Comparison of ENCODE assay signal across 9 mouse cellular contexts in the genomic region with DNA sequence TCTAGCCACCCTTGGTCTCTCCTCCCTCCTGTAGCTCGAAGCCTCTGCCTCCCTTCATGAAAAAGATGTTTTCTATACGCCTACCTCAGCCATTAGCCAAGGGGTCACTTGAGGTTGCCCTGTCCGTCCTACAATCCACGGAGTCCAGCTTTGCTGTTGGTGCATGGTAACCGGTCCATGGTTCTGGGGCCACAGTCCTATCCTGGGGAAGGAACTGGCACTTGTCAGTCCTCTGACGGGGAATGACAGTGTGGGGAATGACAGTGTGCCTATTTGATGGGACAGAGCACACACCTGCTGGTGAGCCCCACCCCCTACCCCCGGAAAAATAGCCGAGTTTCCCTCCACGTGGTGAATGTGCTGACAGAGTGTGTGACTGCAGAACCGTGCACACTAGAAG.
DNase-seq lines count a peak whose midpoint lies in the region; ATAC-seq and TF ChIP-seq lines count a peak whose summit lies in the region.
"Had no signal": no experiment of that assay in that cellular context is flagged by ENCODE, and none has a peak within 500 bp of the region (broad histone marks: within the 10 kb centered on the region; RNA-seq: fewer than 3 reads in every experiment).

No protein-coding gene starts in this region.

- no peaks in the 10 kb centered on the region for H3K36me3 ChIP-seq in forebrain, embryonic 13.5 days (ENCODE audit: poor library complexity, severe bottlenecking)
- H3K36me3 ChIP-seq in forebrain, embryonic 10.5 days (replicated peaks): no peaks in the 10 kb centered on the region
- no peaks in the 10 kb centered on the region for H3K36me3 ChIP-seq in kidney, embryonic 15.5 days
- H3K36me3 ChIP-seq in heart, postnatal 0 days (replicated peaks; ENCODE audit: control insufficient read depth, insufficient read depth, low read length): no peaks in the 10 kb centered on the region
- no peaks in the 10 kb centered on the region for H3K36me3 ChIP-seq in midbrain, embryonic 12.5 days

- no peak overlapping the region for H3K4me2 ChIP-seq in forebrain, embryonic 13.5 days
- peak overlapping the region; percentile 10; the same call in 1 of the 2 replicates for H3K4me2 ChIP-seq in kidney, embryonic 15.5 days
- peak overlapping the region; percentile 50 for H3K4me2 ChIP-seq in heart, postnatal 0 days (ENCODE audit: low read depth, low read length)
- peak overlapping the region; percentile 26; the same call in 1 of the 2 replicates for H3K4me2 ChIP-seq in midbrain, embryonic 12.5 days (replicated peaks)

- 0 out of 2 replicates have a peak, but pooled peaks cover 5% of the 10 kb centered on the region for H3K4me1 ChIP-seq in forebrain, embryonic 13.5 days
- peaks cover 16% of the 10 kb centered on the region for H3K4me1 ChIP-seq in forebrain, embryonic 10.5 days
- H3K4me1 ChIP-seq in kidney, embryonic 15.5 days: peaks cover 14% of the 10 kb centered on the region
- H3K4me1 ChIP-seq in heart, postnatal 0 days (ENCODE audit: control insufficient read depth, insufficient read depth): peaks cover 12% of the 10 kb centered on the region
- H3K4me1 ChIP-seq in midbrain, embryonic 12.5 days: peaks cover 7% of the 10 kb centered on the region; the same call in 1 of the 2 replicates

- H3K9me3 ChIP-seq in forebrain, embryonic 13.5 days (replicated peaks): 0 out of 2 replicates have a peak, but pooled peaks cover 4% of the 10 kb centered on the region
- H3K9me3 ChIP-seq in forebrain, embryonic 10.5 days: peaks cover 4% of the 10 kb centered on the region; the same call in 1 of the 2 replicates
- H3K9me3 ChIP-seq in kidney, embryonic 15.5 days (replicated peaks): 0 out of 2 replicates have a peak, but pooled peaks cover 2% of the 10 kb centered on the region
- no peaks in the 10 kb centered on the region for H3K9me3 ChIP-seq in heart, postnatal 0 days (replicated peaks; ENCODE audit: control insufficient read depth, low read length)
- no peaks in the 10 kb centered on the region for H3K9me3 ChIP-seq in midbrain, embryonic 12.5 days

- H3K4me3 ChIP-seq in forebrain, embryonic 13.5 days: no peak overlapping the region
- H3K4me3 ChIP-seq in forebrain, embryonic 10.5 days: no peak overlapping the region
- no peak overlapping the region for H3K4me3 ChIP-seq in kidney, embryonic 15.5 days (replicated peaks)
- H3K4me3 ChIP-seq in heart, postnatal 0 days (ENCODE audit: low read depth, low read length): peak overlapping the region; percentile 14; the same call in 1 of the 2 replicates
- no peak overlapping the region for H3K4me3 ChIP-seq in midbrain, embryonic 12.5 days

- ATAC-seq in forebrain, embryonic 13.5 days: peak; percentile 19; the same call in 1 of the 2 replicates
- no peak for ATAC-seq in kidney, embryonic 15.5 days (replicated peaks; ENCODE audit: low FRiP score)
- peak; percentile 10; the same call in 1 of the 2 replicates for ATAC-seq in heart, postnatal 0 days (ENCODE audit: insufficient read depth, low read depth)
- ATAC-seq in midbrain, embryonic 12.5 days (ENCODE audit: low FRiP score, low read depth): no peak
- ATAC-seq in CD4-positive, CD25-positive, alpha-beta regulatory T cell, adult 4 months: no peak

- TF ChIP-seq CTCF in heart, postnatal 0 days (IDR thresholded peaks at IDR 0.05; ENCODE audit: low read depth): no peak

- H3K27me3 ChIP-seq in forebrain, embryonic 13.5 days: peaks cover 12% of the 10 kb centered on the region; the same call in 1 of the 2 replicates
- peaks cover 34% of the 10 kb centered on the region for H3K27me3 ChIP-seq in forebrain, embryonic 10.5 days (ENCODE audit: poor library complexity, severe bottlenecking)
- H3K27me3 ChIP-seq in kidney, embryonic 15.5 days: peaks cover 16% of the 10 kb centered on the region; the same call in 1 of the 2 replicates
- no peaks in the 10 kb centered on the region for H3K27me3 ChIP-seq in heart, postnatal 0 days (ENCODE audit: control insufficient read depth, insufficient read depth, low read length)
- peaks cover 28% of the 10 kb centered on the region for H3K27me3 ChIP-seq in midbrain, embryonic 12.5 days

- no peak for DNase-seq in forebrain, embryonic 10.5 days (ENCODE audit: extremely low spot score, low spot score)
- no peak for DNase-seq in kidney, adult 8-10 months
- DNase-seq in heart, postnatal 0 days (ENCODE audit: low spot score): peak; percentile 27
- no peak for DNase-seq in cerebellum, postnatal 14 days

- H3K9ac ChIP-seq in forebrain, embryonic 13.5 days: no peak overlapping the region
- no peak overlapping the region for H3K9ac ChIP-seq in kidney, embryonic 15.5 days
- no peak overlapping the region for H3K9ac ChIP-seq in heart, postnatal 0 days (replicated peaks; ENCODE audit: low read depth, low read length)
- H3K9ac ChIP-seq in midbrain, embryonic 12.5 days (replicated peaks): no peak overlapping the region

- TF ChIP-seq EP300 in heart, postnatal 0 days (IDR thresholded peaks at IDR 0.05; ENCODE audit: low read depth): no peak

- no peak overlapping the region for H3K27ac ChIP-seq in forebrain, embryonic 13.5 days
- no peak overlapping the region for H3K27ac ChIP-seq in forebrain, embryonic 10.5 days
- H3K27ac ChIP-seq in kidney, embryonic 15.5 days: no peak overlapping the region
- H3K27ac ChIP-seq in heart, postnatal 0 days (ENCODE audit: low read depth): peak overlapping the region; percentile 86
- H3K27ac ChIP-seq in midbrain, embryonic 12.5 days (replicated peaks): no peak overlapping the region
- H3K27ac ChIP-seq: macrophage had no signal

- 29% methylated on average over 10 of the region's 10 CpGs for WGBS in forebrain, embryonic 13.5 days
- 19% methylated on average over 10 of the region's 10 CpGs for WGBS in forebrain, embryonic 10.5 days
- WGBS in kidney, embryonic 15.5 days: 17% methylated on average over 10 of the region's 10 CpGs
- WGBS in heart, postnatal 0 days: 9% methylated on average over 10 of the region's 10 CpGs
- WGBS in midbrain, embryonic 12.5 days: 24% methylated on average over 10 of the region's 10 CpGs

Comparison
In these comparisons a context has a peak if more than half of its experiments do, and no peak if none do; other contexts are left out.
1. ATAC-seq: peak in forebrain, embryonic 13.5 days (single experiment) and heart, postnatal 0 days (single experiment); none in kidney, embryonic 15.5 days (single experiment), midbrain, embryonic 12.5 days (single experiment) and CD4-positive, CD25-positive, alpha-beta regulatory T cell, adult 4 months (single experiment).